Mouse (Mus musculus) bone marrow macrophage, adult 2 months (primary cell): ENCODE measurements around the gene Tmem121.

Experiments used
- CTCF ChIP-seq: IDR thresholded peaks from 2 replicates; pipeline ENCODE4 v1.5.1; 2012; ENCODE audit warnings: low read depth, mild to moderate bottlenecking, low read length, moderate library complexity
- POLR2A ChIP-seq: IDR thresholded peaks from 2 replicates; pipeline ENCODE4 v1.6.1; 2012; ENCODE audit warnings: mild to moderate bottlenecking, low read depth, low read length, borderline replicate concordance

DNA sequence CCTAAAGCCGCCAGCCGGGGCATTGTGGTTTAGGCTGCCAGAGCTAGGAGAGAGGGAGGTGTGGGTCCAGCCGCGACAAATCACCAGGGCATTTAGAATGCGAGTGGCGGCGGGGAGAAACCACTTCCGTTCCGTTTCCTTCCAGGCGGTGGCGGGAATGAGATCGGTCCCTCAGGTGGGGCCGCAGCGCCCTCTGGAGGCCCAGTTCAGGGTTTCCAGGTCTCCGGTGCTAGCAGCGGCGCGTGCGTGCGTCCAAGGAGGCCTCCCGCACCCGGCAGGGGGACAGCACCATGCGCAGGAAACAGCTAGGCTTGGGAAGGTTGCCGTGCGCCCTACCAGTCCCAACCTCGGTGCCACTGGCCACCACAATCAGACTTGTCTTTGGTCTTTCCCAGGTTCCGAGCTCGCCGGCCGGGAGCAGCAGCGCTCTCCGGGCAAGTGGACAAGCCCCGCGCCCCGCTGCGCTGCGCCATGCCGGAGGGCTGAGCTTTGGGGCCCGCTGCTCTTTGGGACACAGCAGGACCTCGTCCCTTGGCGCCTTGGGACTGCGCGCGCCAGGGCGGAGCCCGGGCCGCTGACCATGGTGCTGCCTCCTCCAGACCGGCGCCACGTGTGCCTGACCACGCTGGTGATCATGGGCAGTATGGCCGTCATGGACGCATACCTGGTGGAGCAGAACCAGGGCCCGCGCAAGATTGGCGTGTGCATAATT, 2.0 kb downstream of the Tmem121 start:
- TF ChIP-seq CTCF (peak; percentile 66), POLR2A (no peak)
